Mouse (Mus musculus): ENCODE data around the gene Marveld2. TPM values are rescaled to one million over a fixed set of nuclear protein-coding genes. Genes with fewer than 3 reads are reported as not detected.

The Marveld2 gene
- polyA plus RNA-seq, 1 experiment, result 0.05 TPM

GRCm38 (mm10) chr13:100595552-100595885 lies 21.3 kb downstream of the Marveld2 start:
- no peaks in the 10 kb centered on the region for H3K79me3 ChIP-seq (ENCODE audit: low read depth)
- no peaks in the 10 kb centered on the region for H3K27me3 ChIP-seq (ENCODE audit: control insufficient read depth, insufficient read depth, insufficient read length)
- TF ChIP-seq MYOG (IDR thresholded peaks at IDR 0.05; ENCODE audit: control insufficient read depth, extremely low read depth, insufficient read length) (no peak), MAX (IDR thresholded peaks at IDR 0.05) (no peak)
- H3ac ChIP-seq (ENCODE audit: control insufficient read depth, insufficient read length, low read depth), result no peak overlapping the region
- no peaks in the 10 kb centered on the region for H3K79me2 ChIP-seq (ENCODE audit: control insufficient read depth, insufficient read depth)
- no peak overlapping the region for H3K4me3 ChIP-seq (ENCODE audit: insufficient read depth, poor library complexity, severe bottlenecking)
- H3K36me3 ChIP-seq (ENCODE audit: control insufficient read depth, insufficient read depth), result no peaks in the 10 kb centered on the region

- H3K36me3 ChIP-seq (ENCODE audit: control insufficient read depth, insufficient read depth), result no peaks in the 10 kb centered on the region
- H3K79me2 ChIP-seq (ENCODE audit: control insufficient read depth, insufficient read depth), result no peaks in the 10 kb centered on the region
- TF ChIP-seq CTCF (IDR thresholded peaks at IDR 0.05; ENCODE audit: control insufficient read depth, insufficient read depth, insufficient read length) (no peak), MYOD1 (IDR thresholded peaks at IDR 0.05; ENCODE audit: control insufficient read depth, insufficient read length, low read depth) (no peak), MAX (IDR thresholded peaks at IDR 0.05) (no peak), USF1 (IDR thresholded peaks at IDR 0.05; ENCODE audit: low read depth) (no peak), CEBPB (IDR thresholded peaks at IDR 0.05; ENCODE audit: low read depth) (no peak), FOSL1 (IDR thresholded peaks at IDR 0.05; ENCODE audit: insufficient read depth, low read length, poor library complexity, severe bottlenecking) (no peak), MYOG (IDR thresholded peaks at IDR 0.05; ENCODE audit: control insufficient read depth, extremely low read depth, insufficient read length) (no peak)
These were observed 21.8 kb downstream of the Marveld2 start for GRCm38 (mm10) chr13:100594838-100595551.

GRCm38 (mm10) chr13:100594041-100594792 lies 22.6 kb downstream of the Marveld2 start:
- Histone ChIP-seq H3K27me3 (ENCODE audit: control insufficient read depth, insufficient read depth, insufficient read length) (no peaks in the 10 kb centered on the region), H3K79me3 (ENCODE audit: low read depth) (no peaks in the 10 kb centered on the region), H3K36me3 (ENCODE audit: control insufficient read depth, insufficient read depth) (no peaks in the 10 kb centered on the region), H3K79me2 (ENCODE audit: control insufficient read depth, insufficient read depth) (no peaks in the 10 kb centered on the region), H3K4me3 (ENCODE audit: insufficient read depth, poor library complexity, severe bottlenecking) (no peak overlapping the region), H3ac (ENCODE audit: control insufficient read depth, insufficient read length, low read depth) (no peak overlapping the region)
- no peak for TF ChIP-seq CEBPB (IDR thresholded peaks at IDR 0.05; ENCODE audit: low read depth)
- no peak for TF ChIP-seq MYOD1 (IDR thresholded peaks at IDR 0.05; ENCODE audit: control insufficient read depth, insufficient read length, low read depth)
- no peak for TF ChIP-seq CTCF (IDR thresholded peaks at IDR 0.05; ENCODE audit: control insufficient read depth, insufficient read depth, insufficient read length)
- TF ChIP-seq USF1 (IDR thresholded peaks at IDR 0.05; ENCODE audit: low read depth), result no peak
- TF ChIP-seq FOSL1 (IDR thresholded peaks at IDR 0.05; ENCODE audit: insufficient read depth, low read length, poor library complexity, severe bottlenecking), result no peak
- TF ChIP-seq MAX (IDR thresholded peaks at IDR 0.05), result no peak
- no peak for TF ChIP-seq MYOG (IDR thresholded peaks at IDR 0.05; ENCODE audit: control insufficient read depth, extremely low read depth, insufficient read length)

More at GRCm38 (mm10) chr13:100594838-100595551, 21.8 kb downstream of the Marveld2 start:
- Histone ChIP-seq H3K4me3 (ENCODE audit: insufficient read depth, poor library complexity, severe bottlenecking) (no peak overlapping the region), H3K27me3 (ENCODE audit: control insufficient read depth, insufficient read depth, insufficient read length) (no peaks in the 10 kb centered on the region), H3ac (ENCODE audit: control insufficient read depth, insufficient read length, low read depth) (no peak overlapping the region), H3K79me3 (ENCODE audit: low read depth) (no peaks in the 10 kb centered on the region)

DNA sequence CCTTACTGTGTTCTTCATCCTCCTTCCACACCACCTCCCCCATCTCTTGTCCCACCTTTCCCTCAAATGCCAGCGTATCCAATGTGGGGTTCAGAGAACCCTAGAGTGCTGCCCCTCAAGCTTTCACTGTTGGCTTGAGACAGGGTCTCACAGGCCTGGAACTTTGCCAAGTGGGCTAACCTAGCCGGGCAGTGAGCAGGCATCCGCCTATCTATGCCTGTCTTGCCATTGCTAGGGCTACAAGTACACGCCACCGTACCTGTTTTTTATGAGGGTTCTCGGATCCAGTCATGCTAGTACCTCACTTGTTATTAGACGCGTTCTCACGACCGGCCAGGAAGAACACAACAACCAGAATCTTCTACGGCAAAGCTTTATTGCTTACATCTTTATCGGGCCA lies 28.1 kb downstream of the Marveld2 start:
- no peaks in the 10 kb centered on the region for H3K36me3 ChIP-seq (ENCODE audit: control insufficient read depth, insufficient read depth)
- H3K27me3 ChIP-seq (ENCODE audit: control insufficient read depth, insufficient read depth, insufficient read length), result no peaks in the 10 kb centered on the region
- H3ac ChIP-seq (ENCODE audit: control insufficient read depth, insufficient read length, low read depth), result no peak overlapping the region
- H3K79me3 ChIP-seq (ENCODE audit: low read depth), result no peaks in the 10 kb centered on the region
- H3K4me3 ChIP-seq (ENCODE audit: insufficient read depth, poor library complexity, severe bottlenecking), result no peak overlapping the region
- no peaks in the 10 kb centered on the region for H3K79me2 ChIP-seq (ENCODE audit: control insufficient read depth, insufficient read depth)
- no peak for TF ChIP-seq FOSL1 (IDR thresholded peaks at IDR 0.05; ENCODE audit: insufficient read depth, low read length, poor library complexity, severe bottlenecking)
- no peak for TF ChIP-seq MYOD1 (IDR thresholded peaks at IDR 0.05; ENCODE audit: control insufficient read depth, insufficient read length, low read depth)
- TF ChIP-seq CTCF (IDR thresholded peaks at IDR 0.05; ENCODE audit: control insufficient read depth, insufficient read depth, insufficient read length), result no peak
- no peak for TF ChIP-seq MYOG (IDR thresholded peaks at IDR 0.05; ENCODE audit: control insufficient read depth, extremely low read depth, insufficient read length)
- TF ChIP-seq CEBPB (IDR thresholded peaks at IDR 0.05; ENCODE audit: low read depth), result no peak
- TF ChIP-seq USF1 (IDR thresholded peaks at IDR 0.05; ENCODE audit: low read depth), result no peak
- TF ChIP-seq MAX (IDR thresholded peaks at IDR 0.05), result no peak

DNA sequence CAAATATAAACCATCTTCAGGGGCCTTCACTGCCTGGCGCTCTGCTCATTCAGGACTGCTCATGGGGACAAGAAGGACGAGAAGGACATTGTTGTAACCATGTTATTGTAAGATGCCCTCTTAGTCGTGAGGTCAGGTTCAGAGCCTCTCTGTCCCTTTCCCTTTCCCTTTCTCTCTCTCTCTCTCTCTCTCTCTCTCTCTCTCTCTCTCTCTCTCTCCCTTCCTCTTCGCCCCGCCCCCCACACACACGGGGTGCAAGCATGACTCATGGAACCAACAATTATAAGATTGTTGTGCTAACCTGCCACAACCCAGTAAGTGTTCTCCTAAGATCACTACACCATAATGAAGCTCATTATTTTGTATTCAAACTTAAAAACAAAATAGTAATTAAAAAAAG lies 34.6 kb downstream of the Marveld2 start:
- peaks cover 4% of the 10 kb centered on the region for H3K27me3 ChIP-seq (ENCODE audit: control insufficient read depth, insufficient read depth, insufficient read length)
- no peak overlapping the region for H3ac ChIP-seq (ENCODE audit: control insufficient read depth, insufficient read length, low read depth)
- TF ChIP-seq MYOG (IDR thresholded peaks at IDR 0.05; ENCODE audit: control insufficient read depth, extremely low read depth, insufficient read length) (no peak), USF1 (IDR thresholded peaks at IDR 0.05; ENCODE audit: low read depth) (no peak), MYOD1 (IDR thresholded peaks at IDR 0.05; ENCODE audit: control insufficient read depth, insufficient read length, low read depth) (no peak), CEBPB (IDR thresholded peaks at IDR 0.05; ENCODE audit: low read depth) (no peak), CTCF (IDR thresholded peaks at IDR 0.05; ENCODE audit: control insufficient read depth, insufficient read depth, insufficient read length) (no peak), MAX (IDR thresholded peaks at IDR 0.05) (no peak), FOSL1 (IDR thresholded peaks at IDR 0.05; ENCODE audit: insufficient read depth, low read length, poor library complexity, severe bottlenecking) (no peak)
- no peaks in the 10 kb centered on the region for H3K36me3 ChIP-seq (ENCODE audit: control insufficient read depth, insufficient read depth)
- no peaks in the 10 kb centered on the region for H3K79me3 ChIP-seq (ENCODE audit: low read depth)
- no peaks in the 10 kb centered on the region for H3K79me2 ChIP-seq (ENCODE audit: control insufficient read depth, insufficient read depth)
- H3K4me3 ChIP-seq (ENCODE audit: insufficient read depth, poor library complexity, severe bottlenecking), result no peak overlapping the region
